Mouse (Mus musculus): ENCODE results near the gene Ceacam10. TPM values are rescaled to one million over a fixed set of nuclear protein-coding genes. Genes with fewer than 3 reads are reported as not detected.

The Ceacam10 gene
- polyA plus RNA-seq, 1 experiment from 2014 or later = 0.56 TPM

DNA sequence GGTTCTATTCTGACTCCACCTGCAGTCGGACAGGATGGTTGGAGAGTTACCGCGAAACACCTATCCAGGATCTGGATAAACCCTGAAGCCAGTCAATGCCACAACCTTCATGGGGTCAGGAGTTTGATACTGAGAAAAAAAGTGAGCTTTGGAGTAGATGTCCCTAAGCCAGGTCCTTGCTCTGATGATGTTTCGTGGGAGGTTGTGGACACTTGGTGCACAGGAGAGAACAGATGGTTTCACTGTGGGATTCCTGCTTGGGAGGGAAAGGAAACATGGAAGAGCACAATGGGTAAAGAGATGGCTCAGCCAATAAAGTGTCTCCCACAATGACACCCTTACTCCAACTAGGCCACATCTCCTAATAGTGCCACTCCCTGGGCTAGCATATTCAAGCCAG lies 50.2 kb downstream of the Ceacam10 start:
- Histone ChIP-seq H3K4me3 (ENCODE audit: low read depth, low read length) (no peak overlapping the region), H3K4me2 (ENCODE audit: low read depth, low read length) (no peak overlapping the region), H3K27me3 (replicated peaks; ENCODE audit: control insufficient read depth, insufficient read depth, low read length) (no peaks in the 10 kb centered on the region), H3K4me1 (ENCODE audit: control insufficient read depth, insufficient read depth, low read length) (no peaks in the 10 kb centered on the region), H3K9ac (ENCODE audit: low read depth, low read length) (no peak overlapping the region), H3K36me3 (ENCODE audit: control insufficient read depth, insufficient read depth, low read length) (no peaks in the 10 kb centered on the region), H3K9me3 (ENCODE audit: control insufficient read depth, low read length) (no peaks in the 10 kb centered on the region), H3K27ac (replicated peaks; ENCODE audit: low read depth, low read length) (no peak overlapping the region)
- WGBS = 89% methylated on average over 4 of the region's 4 CpGs
- no peak for DNase-seq (ENCODE audit: low spot score)
- no peak for ATAC-seq (ENCODE audit: low read depth)

Other genes with a start within 250 kb of the Ceacam10 start
- gene Irgq, start 246.5 kb upstream of the Ceacam10 start, polyA plus RNA-seq (2014; fragmentation: Nextera tagmentation; extraction: Ambion mirVana) = 11.4 and 12.0 TPM in 2 replicates
- 0.34 and 1.5 TPM in 2 replicates for gene Pinlyp, start 231.1 kb upstream of the Ceacam10 start, polyA plus RNA-seq (2014; fragmentation: Nextera tagmentation; extraction: Ambion mirVana)
- 88.4 and 97.9 TPM in 2 replicates for gene Xrcc1, start 230.9 kb upstream of the Ceacam10 start, polyA plus RNA-seq (2014; fragmentation: Nextera tagmentation; extraction: Ambion mirVana)
- gene Ethe1, start 189.7 kb upstream of the Ceacam10 start, polyA plus RNA-seq (2014; fragmentation: Nextera tagmentation; extraction: Ambion mirVana) = 25.5 and 25.6 TPM in 2 replicates
- 4.3 and 4.6 TPM in 2 replicates for gene Zfp575, start 189.6 kb upstream of the Ceacam10 start, polyA plus RNA-seq (2014; fragmentation: Nextera tagmentation; extraction: Ambion mirVana)
- gene Phldb3, start 166.4 kb upstream of the Ceacam10 start, polyA plus RNA-seq (2014; fragmentation: Nextera tagmentation; extraction: Ambion mirVana) = 0.43 and 0.60 TPM in 2 replicates
- 24.7 TPM in 2 replicates for gene Lypd3, start 140.7 kb upstream of the Ceacam10 start, polyA plus RNA-seq (2014; fragmentation: Nextera tagmentation; extraction: Ambion mirVana)
- gene Tex101, start 100.5 kb upstream of the Ceacam10 start, polyA plus RNA-seq (2014; fragmentation: Nextera tagmentation; extraction: Ambion mirVana) = not detected in 2 replicates
- not detected in 2 replicates for gene BC049730, start 68.0 kb upstream of the Ceacam10 start, polyA plus RNA-seq (2014; fragmentation: Nextera tagmentation; extraction: Ambion mirVana)
- gene Gm4763, start 50.3 kb upstream of the Ceacam10 start, polyA plus RNA-seq (2014; fragmentation: Nextera tagmentation; extraction: Ambion mirVana) = not detected in 2 replicates
- 0.70 and 0.98 TPM in 2 replicates for gene Cd177, start 16.9 kb upstream of the Ceacam10 start, polyA plus RNA-seq (2014; fragmentation: Nextera tagmentation; extraction: Ambion mirVana)
- 14.7 and 16.4 TPM in 2 replicates for gene Gm9844, start 85.0 kb downstream of the Ceacam10 start, polyA plus RNA-seq (2014; fragmentation: Nextera tagmentation; extraction: Ambion mirVana)
- not detected in 2 replicates for gene Lypd4, start 92.7 kb downstream of the Ceacam10 start, polyA plus RNA-seq (2014; fragmentation: Nextera tagmentation; extraction: Ambion mirVana)
- not detected in 2 replicates for gene Dmrtc2, start 92.9 kb downstream of the Ceacam10 start, polyA plus RNA-seq (2014; fragmentation: Nextera tagmentation; extraction: Ambion mirVana)
- gene Rps19, start 107.2 kb downstream of the Ceacam10 start, polyA plus RNA-seq (2014; fragmentation: Nextera tagmentation; extraction: Ambion mirVana) = 3,017 and 3,062 TPM in 2 replicates
- gene Cd79a, start 120.2 kb downstream of the Ceacam10 start, polyA plus RNA-seq (2014; fragmentation: Nextera tagmentation; extraction: Ambion mirVana) = 0.35 and 0.60 TPM in 2 replicates
- 86.7 and 89.3 TPM in 2 replicates for gene Arhgef1, start 125.7 kb downstream of the Ceacam10 start, polyA plus RNA-seq (2014; fragmentation: Nextera tagmentation; extraction: Ambion mirVana)
- not detected in 2 replicates for gene Gm4881, start 167.3 kb downstream of the Ceacam10 start, polyA plus RNA-seq (2014; fragmentation: Nextera tagmentation; extraction: Ambion mirVana)
- 218 and 219 TPM in 2 replicates for gene Rabac1, start 195.5 kb downstream of the Ceacam10 start, polyA plus RNA-seq (2014; fragmentation: Nextera tagmentation; extraction: Ambion mirVana)
- 7.2 and 9.0 TPM in 2 replicates for gene Atp1a3, start 228.8 kb downstream of the Ceacam10 start, polyA plus RNA-seq (2014; fragmentation: Nextera tagmentation; extraction: Ambion mirVana)

Data from embryonic facial prominence, embryonic 14.5 days (tissue).